Mouse (Mus musculus): ENCODE results near the gene Slc35f6. TPM values are rescaled to one million over a fixed set of nuclear protein-coding genes. Genes with fewer than 3 reads are reported as not detected.
A peak's percentile ranks its signal among the peaks of the same experiment; 100 is the strongest.

The Slc35f6 gene
- polyA plus RNA-seq (2015; fragmentation: Nextera tagmentation; extraction: Ambion mirVana) = 33.0 and 33.1 TPM in 2 replicates

- Histone ChIP-seq H3K9ac (peak within 1 kb of the TSS; percentile 54), H3K36me3 (replicated peaks) (no peaks in the 10 kb centered on the region), H3K27me3 (replicated peaks) (no peaks in the 10 kb centered on the region), H3K9me3 (no peaks in the 10 kb centered on the region), H3K27ac (peak within 1 kb of the TSS; percentile 74), H3K4me1 (peaks cover 21% of the 10 kb centered on the region), H3K4me2 (peak within 1 kb of the TSS; percentile 89), H3K4me3 (peak within 1 kb of the TSS; percentile 56)
- under 1% methylated on average over 38 of the region's 38 CpGs for WGBS
- ATAC-seq (replicated peaks) = peak; percentile 96
These were observed at the start of gene Slc35f6 for GRCm38 (mm10) chr5:30647815-30648560. Gene Slc35f6 (plus strand): TSS chr5:30647933.

GRCm38 (mm10) chr5:30601397-30601796 is 46.3 kb upstream of the Slc35f6 start:
- H3K4me3 ChIP-seq = no peak overlapping the region
- no peaks in the 10 kb centered on the region for H3K9me3 ChIP-seq
- no peaks in the 10 kb centered on the region for H3K27me3 ChIP-seq (replicated peaks)
- H3K4me1 ChIP-seq = no peaks in the 10 kb centered on the region
- WGBS = 41% methylated on average over 4 of the region's 4 CpGs
- H3K27ac ChIP-seq = no peak overlapping the region
- H3K4me2 ChIP-seq = no peak overlapping the region
- ATAC-seq (replicated peaks) = no peak
- H3K9ac ChIP-seq = no peak overlapping the region
- no peaks in the 10 kb centered on the region for H3K36me3 ChIP-seq (replicated peaks)

- no peaks in the 10 kb centered on the region for H3K36me3 ChIP-seq (replicated peaks)
- no peaks in the 10 kb centered on the region for H3K9me3 ChIP-seq
- H3K4me3 ChIP-seq = no peak overlapping the region
- ATAC-seq (replicated peaks) = no peak
- H3K4me2 ChIP-seq = no peak overlapping the region
- no peak overlapping the region for H3K27ac ChIP-seq
- WGBS = 57% methylated on average over 3 of the region's 3 CpGs
- H3K9ac ChIP-seq = no peak overlapping the region
- no peaks in the 10 kb centered on the region for H3K4me1 ChIP-seq
- H3K27me3 ChIP-seq (replicated peaks) = no peaks in the 10 kb centered on the region
These were observed 44.5 kb upstream of the Slc35f6 start for GRCm38 (mm10) chr5:30603255-30603654.

GRCm38 (mm10) chr5:30603926-30604325 is 43.8 kb upstream of the Slc35f6 start:
- no peaks in the 10 kb centered on the region for H3K36me3 ChIP-seq (replicated peaks)
- no peak overlapping the region for H3K4me3 ChIP-seq
- ATAC-seq (replicated peaks) = no peak
- H3K27ac ChIP-seq = no peak overlapping the region
- no peaks in the 10 kb centered on the region for H3K9me3 ChIP-seq
- H3K9ac ChIP-seq = no peak overlapping the region
- no peak overlapping the region for H3K4me2 ChIP-seq
- no peaks in the 10 kb centered on the region for H3K27me3 ChIP-seq (replicated peaks)
- 79% methylated on average over 4 of the region's 4 CpGs for WGBS
- H3K4me1 ChIP-seq = no peaks in the 10 kb centered on the region

DNA sequence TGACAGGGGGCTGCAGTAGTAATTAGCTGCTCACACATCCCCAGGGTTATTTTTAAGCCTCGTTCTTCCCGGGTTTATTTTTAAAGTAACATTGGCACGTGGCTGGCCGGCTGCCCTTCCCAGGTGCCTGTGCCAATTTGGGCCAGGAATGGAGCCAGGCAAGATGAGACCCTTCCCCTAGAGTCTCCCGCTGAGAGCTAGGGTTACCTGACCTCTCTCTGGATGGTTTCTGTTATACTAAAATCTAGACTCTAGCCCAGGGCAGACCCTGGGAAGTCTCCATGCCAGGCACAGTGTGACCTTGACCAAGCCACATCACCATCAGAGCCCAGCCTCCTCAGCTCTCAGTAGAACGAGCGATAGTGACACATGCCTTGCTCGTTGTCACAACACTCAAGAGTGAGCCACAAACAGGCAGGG is 43.0 kb upstream of the Slc35f6 start:
- H3K27me3 ChIP-seq (replicated peaks) = no peaks in the 10 kb centered on the region
- H3K36me3 ChIP-seq (replicated peaks) = no peaks in the 10 kb centered on the region
- H3K9ac ChIP-seq = no peak overlapping the region
- no peak for ATAC-seq (replicated peaks)
- no peak overlapping the region for H3K27ac ChIP-seq
- H3K4me1 ChIP-seq = no peaks in the 10 kb centered on the region
- no peak overlapping the region for H3K4me3 ChIP-seq
- WGBS = 70% methylated on average over 8 of the region's 8 CpGs
- no peak overlapping the region for H3K4me2 ChIP-seq
- no peaks in the 10 kb centered on the region for H3K9me3 ChIP-seq

DNA sequence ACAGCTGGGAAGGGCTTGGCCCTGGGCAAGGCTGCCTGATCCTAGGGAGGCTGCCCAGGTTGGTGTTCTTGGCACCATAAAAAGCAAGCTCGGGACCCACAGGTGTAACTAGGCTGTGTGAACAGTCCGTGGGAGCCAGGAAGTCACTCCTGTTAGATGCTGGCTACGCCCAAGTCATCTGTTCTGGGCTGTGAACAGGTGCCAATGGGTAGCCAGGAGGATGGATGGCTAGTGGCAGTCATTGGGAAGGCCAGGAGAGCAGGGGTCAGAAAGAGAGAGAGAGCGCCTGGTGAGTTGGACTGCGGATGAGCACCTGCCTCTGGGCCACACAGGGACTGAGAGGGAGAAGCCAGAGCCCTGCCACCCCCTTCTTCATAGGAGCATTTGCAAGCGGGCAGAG is 42.1 kb upstream of the Slc35f6 start:
- H3K27ac ChIP-seq = no peak overlapping the region
- H3K9me3 ChIP-seq = no peaks in the 10 kb centered on the region
- no peak overlapping the region for H3K4me2 ChIP-seq
- WGBS = 85% methylated on average over 6 of the region's 6 CpGs
- no peak overlapping the region for H3K9ac ChIP-seq
- H3K4me3 ChIP-seq = no peak overlapping the region
- no peaks in the 10 kb centered on the region for H3K27me3 ChIP-seq (replicated peaks)
- H3K36me3 ChIP-seq (replicated peaks) = no peaks in the 10 kb centered on the region
- no peaks in the 10 kb centered on the region for H3K4me1 ChIP-seq
- no peak for ATAC-seq (replicated peaks)

- no peaks in the 10 kb centered on the region for H3K4me1 ChIP-seq
- H3K36me3 ChIP-seq (replicated peaks) = no peaks in the 10 kb centered on the region
- WGBS = 74% methylated on average over 16 of the region's 16 CpGs
- H3K9ac ChIP-seq = no peak overlapping the region
- no peak overlapping the region for H3K4me3 ChIP-seq
- no peak overlapping the region for H3K27ac ChIP-seq
- H3K9me3 ChIP-seq = no peaks in the 10 kb centered on the region
- no peak; the same call in 1 of the 2 replicates for ATAC-seq (replicated peaks)
- H3K27me3 ChIP-seq (replicated peaks) = no peaks in the 10 kb centered on the region
- H3K4me2 ChIP-seq = no peak overlapping the region
These were observed 41.2 kb upstream of the Slc35f6 start for GRCm38 (mm10) chr5:30606424-30607073.

- WGBS = 90% methylated on average over 7 of the region's 7 CpGs
- no peak for ATAC-seq (replicated peaks)
These were observed 38.6 kb upstream of the Slc35f6 start for GRCm38 (mm10) chr5:30609094-30609493.

DNA sequence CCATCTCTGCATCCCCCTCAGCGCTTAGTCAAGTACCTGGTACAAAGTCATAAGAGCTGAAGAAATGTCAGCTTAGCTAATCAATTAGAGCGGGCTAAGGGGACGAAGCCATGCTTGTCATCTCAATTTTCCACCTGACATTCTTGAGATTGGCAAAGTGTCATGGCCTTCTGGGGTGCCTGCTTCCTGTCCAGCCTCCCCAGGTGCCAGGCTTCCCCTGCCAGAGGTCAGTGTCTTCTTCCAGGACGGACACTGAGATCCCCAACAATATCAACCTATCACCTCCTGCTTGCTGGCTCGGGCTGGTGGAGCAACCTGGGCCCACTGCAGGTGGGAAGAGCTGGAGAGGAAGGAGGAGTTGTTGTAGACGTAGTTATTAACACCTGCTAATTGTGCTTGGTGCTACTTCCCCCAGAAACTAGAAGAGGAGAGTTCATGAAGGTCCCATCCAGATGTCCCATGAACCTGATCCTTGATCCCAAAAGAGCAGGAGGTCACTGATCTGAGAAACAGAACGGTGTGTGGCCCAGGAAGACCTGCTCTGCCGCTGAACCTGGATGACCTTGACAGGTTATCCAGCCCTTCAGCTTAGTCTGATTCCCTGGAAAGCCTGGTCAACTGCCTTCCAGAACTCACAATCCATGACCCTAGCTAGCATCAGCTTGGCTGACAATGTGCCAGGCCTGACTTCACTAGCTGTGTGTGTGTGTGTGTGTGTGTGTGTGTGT is 37.7 kb upstream of the Slc35f6 start:
- H3K9me3 ChIP-seq = no peaks in the 10 kb centered on the region
- WGBS = 66% methylated on average over 8 of the region's 8 CpGs
- H3K4me3 ChIP-seq = no peak overlapping the region
- no peaks in the 10 kb centered on the region for H3K27me3 ChIP-seq (replicated peaks)
- H3K4me1 ChIP-seq = no peaks in the 10 kb centered on the region
- no peak overlapping the region for H3K27ac ChIP-seq
- ATAC-seq (replicated peaks) = no peak
- no peak overlapping the region for H3K4me2 ChIP-seq
- no peaks in the 10 kb centered on the region for H3K36me3 ChIP-seq (replicated peaks)
- no peak overlapping the region for H3K9ac ChIP-seq

More at GRCm38 (mm10) chr5:30609094-30609493, 38.6 kb upstream of the Slc35f6 start:
- H3K4me3 ChIP-seq = no peak overlapping the region
- no peaks in the 10 kb centered on the region for H3K27me3 ChIP-seq (replicated peaks)
- no peaks in the 10 kb centered on the region for H3K9me3 ChIP-seq
- no peak overlapping the region for H3K27ac ChIP-seq
- no peak overlapping the region for H3K4me2 ChIP-seq
- no peaks in the 10 kb centered on the region for H3K4me1 ChIP-seq
- no peak overlapping the region for H3K9ac ChIP-seq
- no peaks in the 10 kb centered on the region for H3K36me3 ChIP-seq (replicated peaks)

GRCm38 (mm10) chr5:30611091-30611490 is 36.6 kb upstream of the Slc35f6 start:
- H3K4me3 ChIP-seq = no peak overlapping the region
- H3K4me1 ChIP-seq = no peaks in the 10 kb centered on the region
- no peak overlapping the region for H3K27ac ChIP-seq
- H3K9me3 ChIP-seq = no peaks in the 10 kb centered on the region
- 77% methylated on average over 1 of the region's 1 CpGs for WGBS
- no peak overlapping the region for H3K4me2 ChIP-seq
- H3K9ac ChIP-seq = no peak overlapping the region
- ATAC-seq (replicated peaks) = no peak
- H3K27me3 ChIP-seq (replicated peaks) = no peaks in the 10 kb centered on the region
- H3K36me3 ChIP-seq (replicated peaks) = no peaks in the 10 kb centered on the region

DNA sequence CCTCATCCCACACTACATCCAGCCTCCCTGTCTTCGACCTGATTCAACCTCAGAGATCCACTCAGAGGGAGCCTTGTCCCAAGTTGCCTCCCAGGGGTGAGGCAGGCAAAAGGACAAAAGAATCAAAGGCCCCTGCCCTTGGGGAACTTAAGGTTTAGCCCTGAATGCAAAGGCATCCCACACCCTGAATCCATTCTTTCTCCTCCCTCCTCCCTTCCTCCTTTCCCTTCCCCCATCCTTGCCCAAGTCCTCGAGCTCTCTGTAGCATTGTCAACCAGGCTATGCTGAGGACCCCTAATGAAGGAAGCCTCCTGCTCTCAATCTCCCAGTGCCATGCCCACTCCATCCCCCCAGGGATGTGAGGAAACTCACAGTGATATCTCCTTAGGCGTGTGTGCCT is 36.0 kb upstream of the Slc35f6 start:
- no peak overlapping the region for H3K27ac ChIP-seq
- H3K4me3 ChIP-seq = no peak overlapping the region
- H3K9me3 ChIP-seq = no peaks in the 10 kb centered on the region
- H3K9ac ChIP-seq = no peak overlapping the region
- no peaks in the 10 kb centered on the region for H3K27me3 ChIP-seq (replicated peaks)
- H3K4me1 ChIP-seq = 0 out of 2 replicates have a peak, but pooled peaks cover 3% of the 10 kb centered on the region
- no peaks in the 10 kb centered on the region for H3K36me3 ChIP-seq (replicated peaks)
- H3K4me2 ChIP-seq = no peak overlapping the region
- WGBS = 17% methylated on average over 3 of the region's 3 CpGs
- ATAC-seq (replicated peaks) = no peak

DNA sequence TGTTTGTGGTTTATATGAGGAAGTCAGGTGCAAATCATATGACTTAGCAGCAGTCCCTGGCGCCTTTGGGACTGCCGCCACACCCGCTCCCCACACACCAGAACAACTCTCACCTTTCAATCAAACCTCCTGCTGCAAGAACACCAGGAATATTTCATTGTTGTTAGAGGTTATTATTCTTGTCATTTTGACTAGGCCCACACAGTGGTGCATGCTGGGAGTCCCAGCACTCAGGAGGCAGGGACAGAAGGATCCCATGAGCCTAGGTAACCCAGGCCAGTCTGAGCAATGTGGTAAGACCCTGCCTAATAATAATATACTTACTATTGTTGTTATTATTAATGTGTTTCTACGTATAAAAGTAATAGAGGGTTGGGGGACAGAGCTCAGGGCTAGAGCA is 35.2 kb upstream of the Slc35f6 start:
- H3K4me2 ChIP-seq = no peak overlapping the region

More for the DNA sequence above, 35.2 kb upstream of the Slc35f6 start:
- no peaks in the 10 kb centered on the region for H3K27me3 ChIP-seq (replicated peaks)
- H3K9ac ChIP-seq = no peak overlapping the region
- no peaks in the 10 kb centered on the region for H3K36me3 ChIP-seq (replicated peaks)
- no peak for ATAC-seq (replicated peaks)
- no peak overlapping the region for H3K4me3 ChIP-seq
- H3K27ac ChIP-seq = no peak overlapping the region
- H3K9me3 ChIP-seq = no peaks in the 10 kb centered on the region
- WGBS = 90% methylated on average over 4 of the region's 4 CpGs
- H3K4me1 ChIP-seq = 0 out of 2 replicates have a peak, but pooled peaks cover 5% of the 10 kb centered on the region
